Mouse (Mus musculus) intestine, embryonic 14.5 days (tissue): ENCODE results near the gene Arhgap15. TPM values are rescaled to one million over a fixed set of nuclear protein-coding genes. Genes with fewer than 3 reads are reported as not detected.

ENCODE experiments used
- ATAC-seq: fragments of 200-750 bp; cut with Nextera tagmentation; replicated peaks from 2 replicates; pipeline ENCODE4 v1.8.0; 2017; ENCODE audit warnings: low read depth, moderate number of reproducible peaks, moderate TSS enrichment, moderate library complexity; ENCODE audit not compliant: low FRiP score, low TSS enrichment
- DNase-seq: peaks from one replicate; pipeline ENCODE4 v3.0.0-alpha.2; 2018; ENCODE audit warnings: low spot score
- H3K27ac ChIP-seq: fragments of 300-500 bp; sonication (generic); 2 replicates; pipeline ENCODE4 v1.5.1; 2014; ENCODE audit warnings: low read depth, mild to moderate bottlenecking, control low read depth
- H3K27me3 ChIP-seq: fragments of 300-500 bp; sonication (generic); replicated peaks from 2 replicates; pipeline ENCODE4 v1.6.1; 2014; ENCODE audit warnings: low read length, control low read depth; ENCODE audit not compliant: control insufficient read depth, insufficient read depth
- H3K36me3 ChIP-seq: fragments of 300-500 bp; sonication (generic); 2 replicates; pipeline ENCODE4 v1.6.1; 2014; ENCODE audit warnings: low read length, control low read depth; ENCODE audit not compliant: control insufficient read depth, insufficient read depth
- H3K4me1 ChIP-seq: fragments of 300-500 bp; sonication (generic); replicated peaks from 2 replicates; pipeline ENCODE4 v1.6.1; 2014; ENCODE audit warnings: low read length, control low read depth, mixed read lengths; ENCODE audit not compliant: control insufficient read depth, insufficient read depth
- H3K4me2 ChIP-seq: fragments of 300-500 bp; sonication (generic); 2 replicates; pipeline ENCODE4 v1.6.1; 2014; ENCODE audit warnings: low read length
- H3K4me3 ChIP-seq: fragments of 300-500 bp; sonication (generic); 2 replicates; pipeline ENCODE4 v1.5.1; 2014; ENCODE audit warnings: low read depth, low read length, control low read depth, mixed read lengths
- H3K9ac ChIP-seq: fragments of 300-500 bp; sonication (generic); 2 replicates; pipeline ENCODE4 v1.6.1; 2014; ENCODE audit warnings: mild to moderate bottlenecking, low read length
- H3K9me3 ChIP-seq: fragments of 300-500 bp; sonication (generic); 2 replicates; pipeline ENCODE4 v1.6.1; 2016; ENCODE audit warnings: low read length, control low read depth; ENCODE audit not compliant: control insufficient read depth
- WGBS: fragments of 180-500 bp; shearing (Covaris S2); extraction: QIAGEN DNeasy Blood & Tissue Kit; methylation state at CpG from one replicate; pipeline ENCODE4 v1.1.7; 2014; 5-methylcytosine and 5-hydroxymethylcytosine counted together
- polyA plus RNA-seq: library from polyadenylated mRNA; unstranded; fragments of >200 nt; fragmentation: Nextera tagmentation; extraction: Ambion mirVana; gene quantifications from 2 replicates; pipeline ENCODE4 v1.2.1, GENCODE M21; 2014

Gene Arhgap15
- 1.5 TPM in 2 replicates for polyA plus RNA-seq

DNA sequence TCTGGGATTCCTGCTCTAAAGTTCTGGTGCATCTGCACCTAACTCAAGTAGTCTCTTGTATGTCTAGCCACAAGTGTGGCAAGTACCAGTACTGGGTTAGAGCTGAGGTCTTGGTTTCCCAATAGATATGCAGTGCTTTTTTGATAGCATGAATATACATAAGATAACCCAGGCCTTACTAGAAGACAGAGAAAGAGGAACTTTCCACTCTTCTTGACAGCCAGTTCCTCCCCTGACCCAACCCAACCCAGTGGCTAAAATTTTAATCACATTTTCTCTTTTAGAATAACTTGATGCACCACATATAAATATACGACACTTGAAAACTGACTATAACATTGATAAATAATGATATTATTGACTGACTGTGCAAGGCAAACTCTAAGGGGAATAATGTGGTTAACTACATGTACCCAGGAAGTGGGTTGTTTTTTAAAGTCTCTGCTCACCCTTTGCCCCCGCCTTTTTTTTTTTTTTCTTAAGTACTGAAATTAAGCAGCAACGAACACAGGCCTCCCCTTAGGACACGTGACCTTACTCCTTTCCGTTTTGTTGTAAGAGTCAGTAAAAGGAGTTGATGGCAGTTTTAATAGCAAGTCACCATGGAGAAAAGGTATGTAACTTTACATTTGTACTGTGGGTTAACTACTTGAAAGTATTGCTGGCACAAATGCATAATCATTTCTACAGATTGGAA is at the start of gene Arhgap15:
Gene Arhgap15 (plus strand): TSS at position 538 of the 697 bp plus-strand sequence.
- Histone ChIP-seq H3K27me3 (no peaks in the 10 kb centered on the region), H3K9me3 (no peaks in the 10 kb centered on the region)

DNA sequence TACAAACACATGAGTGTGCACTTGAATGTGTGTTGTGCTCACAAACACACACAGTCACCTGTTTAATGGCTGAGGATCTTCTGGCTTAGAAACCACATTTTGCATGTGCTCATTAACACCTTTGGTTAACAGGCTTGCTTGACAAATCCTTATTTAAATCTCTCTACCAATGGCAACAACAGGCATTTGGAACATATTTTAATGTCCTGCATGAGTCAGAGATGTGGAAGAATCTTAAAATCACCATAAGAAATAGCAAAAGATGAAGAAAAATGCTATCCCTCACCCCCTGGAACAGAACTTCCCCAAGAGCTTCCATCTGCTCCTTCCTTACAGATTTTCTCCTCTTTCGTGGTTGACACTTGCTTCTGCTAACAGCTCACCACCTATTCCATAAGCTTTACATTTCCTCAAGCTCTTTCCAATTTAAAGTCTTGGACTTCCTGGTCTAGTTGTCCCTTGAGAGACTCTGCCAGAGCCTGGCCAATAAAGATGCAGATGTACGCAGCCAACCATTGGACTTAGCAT is 35.9 kb upstream of the Arhgap15 start:
- no peak for ATAC-seq
- 90% methylated on average over 2 of the region's 2 CpGs for WGBS
- no peaks in the 10 kb centered on the region for H3K9me3 ChIP-seq
- H3K9ac ChIP-seq: no peak overlapping the region
- H3K36me3 ChIP-seq: no peaks in the 10 kb centered on the region
- no peak overlapping the region for H3K27ac ChIP-seq
- DNase-seq: no peak
- H3K27me3 ChIP-seq: no peaks in the 10 kb centered on the region
- no peak overlapping the region for H3K4me2 ChIP-seq
- no peaks in the 10 kb centered on the region for H3K4me1 ChIP-seq
- no peak overlapping the region for H3K4me3 ChIP-seq

More for the DNA sequence above, at the start of gene Arhgap15:
- no peaks in the 10 kb centered on the region for H3K36me3 ChIP-seq
- H3K4me3 ChIP-seq: no peak within 1 kb of the TSS
- H3K27ac ChIP-seq: no peak within 1 kb of the TSS
- H3K4me2 ChIP-seq: no peak within 1 kb of the TSS
- WGBS: 63% methylated on average over 5 of the region's 5 CpGs
- no peak within 1 kb of the TSS for H3K9ac ChIP-seq
- ATAC-seq (no peak), DNase-seq (no peak)
- no peaks in the 10 kb centered on the region for H3K4me1 ChIP-seq

DNA sequence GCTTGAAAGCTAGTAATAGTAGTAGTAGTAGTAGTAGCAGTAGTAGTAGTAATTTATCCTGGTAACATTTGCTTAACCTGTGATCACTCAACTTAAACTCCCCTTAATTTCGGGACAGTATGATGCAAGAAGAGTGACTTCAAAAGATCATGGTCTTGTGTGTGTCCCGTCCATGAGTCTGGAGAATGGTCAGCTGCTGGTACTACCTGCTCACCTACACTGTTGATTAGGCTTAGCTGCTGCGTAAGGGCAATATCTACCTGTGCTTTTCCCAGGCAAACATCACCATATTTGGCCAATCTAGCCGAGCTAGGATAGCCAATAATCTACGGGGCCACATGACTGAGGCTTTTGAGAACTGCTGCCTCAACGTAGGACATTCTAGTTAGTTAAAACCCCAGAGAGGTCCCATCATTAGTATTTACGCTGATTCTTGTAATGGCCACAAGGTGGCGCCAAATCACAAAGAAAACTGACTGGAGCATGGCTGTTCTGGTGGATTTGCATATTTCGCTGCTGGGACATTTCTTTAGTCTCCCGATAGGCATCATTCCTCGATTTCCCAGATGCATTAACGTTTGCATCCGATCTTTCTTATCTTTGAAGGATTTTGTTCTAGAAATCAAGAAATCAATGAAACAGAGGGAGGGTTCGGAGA is 26.0 kb upstream of the Arhgap15 start:
- ATAC-seq: peak; percentile 82
- no peak overlapping the region for H3K9ac ChIP-seq
- no peaks in the 10 kb centered on the region for H3K9me3 ChIP-seq
- H3K4me3 ChIP-seq: no peak overlapping the region
- H3K27ac ChIP-seq: no peak overlapping the region
- H3K4me2 ChIP-seq: peak overlapping the region; percentile 40
- 16% methylated on average over 14 of the region's 14 CpGs for WGBS
- peak; percentile 77 for DNase-seq
- no peaks in the 10 kb centered on the region for H3K36me3 ChIP-seq
- H3K27me3 ChIP-seq: no peaks in the 10 kb centered on the region
- H3K4me1 ChIP-seq: no peaks in the 10 kb centered on the region

DNA sequence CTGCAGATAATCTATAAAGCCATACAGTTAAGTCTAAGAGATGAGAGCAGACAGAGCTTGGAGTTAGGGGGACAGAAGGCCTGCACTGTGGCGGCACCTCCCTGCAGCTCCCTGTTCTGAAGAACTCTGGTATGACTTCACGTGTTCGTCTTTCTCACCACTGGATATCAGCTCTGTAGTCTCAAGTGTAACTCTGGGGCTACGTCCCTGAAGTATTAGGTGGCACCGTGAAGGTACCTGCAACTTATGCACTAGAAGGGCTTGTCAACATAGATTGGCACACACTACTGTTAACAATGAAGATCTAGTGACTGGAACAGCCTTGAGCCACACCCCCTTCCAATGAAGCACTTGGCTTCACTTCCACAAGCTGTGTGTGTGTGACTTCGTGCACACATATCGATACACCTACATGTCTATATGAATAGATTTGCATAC is 25.5 kb upstream of the Arhgap15 start:
- H3K4me3 ChIP-seq: no peak overlapping the region
- no peak overlapping the region for H3K9ac ChIP-seq
- H3K9me3 ChIP-seq: no peaks in the 10 kb centered on the region
- H3K27me3 ChIP-seq: no peaks in the 10 kb centered on the region
- H3K4me2 ChIP-seq: peak overlapping the region; percentile 40
- no peak overlapping the region for H3K27ac ChIP-seq
- H3K4me1 ChIP-seq: no peaks in the 10 kb centered on the region
- no peaks in the 10 kb centered on the region for H3K36me3 ChIP-seq
- WGBS: 62% methylated on average over 7 of the region's 7 CpGs
- ATAC-seq (peak; percentile 56), DNase-seq (no peak)

DNA sequence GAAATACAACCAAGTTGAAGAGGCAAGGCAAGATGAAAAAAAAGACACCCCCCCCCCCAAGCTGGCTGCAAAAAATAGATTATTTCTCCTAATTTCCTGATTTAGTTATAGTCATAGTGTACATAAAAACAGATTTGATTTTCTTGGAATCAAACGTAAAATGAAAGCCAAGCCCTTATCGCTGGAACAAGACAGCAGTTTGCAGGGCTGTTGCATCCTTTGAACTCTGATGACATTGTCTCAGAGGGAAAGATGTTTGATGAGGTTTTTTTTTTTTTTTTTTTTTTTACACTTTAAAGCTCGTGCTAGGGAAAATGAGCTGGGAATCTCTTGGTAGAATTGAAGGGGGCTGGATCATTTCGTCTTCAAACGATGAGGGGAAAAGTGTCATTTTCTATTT is 21.4 kb upstream of the Arhgap15 start:
- no peak overlapping the region for H3K9ac ChIP-seq
- H3K36me3 ChIP-seq: no peaks in the 10 kb centered on the region
- no peak overlapping the region for H3K27ac ChIP-seq
- ATAC-seq (no peak), DNase-seq (no peak)
- no peaks in the 10 kb centered on the region for H3K4me1 ChIP-seq
- whole genome bisulfite sequencing: 67% methylated on average over 5 of the region's 5 CpGs
- H3K4me3 ChIP-seq: no peak overlapping the region
- no peaks in the 10 kb centered on the region for H3K9me3 ChIP-seq
- H3K27me3 ChIP-seq: no peaks in the 10 kb centered on the region
- no peak overlapping the region for H3K4me2 ChIP-seq

DNA sequence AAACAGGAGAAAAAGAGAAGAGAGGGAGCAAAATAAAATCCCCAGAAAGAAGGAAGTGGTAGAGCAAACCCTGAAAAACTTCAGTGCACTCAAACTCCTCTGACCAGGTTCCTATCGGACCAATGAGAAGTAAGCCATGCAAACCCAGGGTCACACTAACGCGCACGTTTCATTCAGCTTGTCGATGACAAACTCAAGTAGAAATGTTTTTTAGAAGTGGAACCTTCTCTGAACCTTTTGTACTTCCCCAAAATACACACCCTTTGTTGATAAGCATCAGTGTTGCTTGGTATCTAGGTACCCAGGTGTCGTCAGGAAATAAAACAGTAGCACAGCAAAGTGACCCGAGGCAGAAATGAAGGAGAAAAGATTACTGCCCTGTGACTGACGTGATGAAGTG is 20.9 kb upstream of the Arhgap15 start:
- ATAC-seq: no peak
- H3K4me3 ChIP-seq: no peak overlapping the region

DNA sequence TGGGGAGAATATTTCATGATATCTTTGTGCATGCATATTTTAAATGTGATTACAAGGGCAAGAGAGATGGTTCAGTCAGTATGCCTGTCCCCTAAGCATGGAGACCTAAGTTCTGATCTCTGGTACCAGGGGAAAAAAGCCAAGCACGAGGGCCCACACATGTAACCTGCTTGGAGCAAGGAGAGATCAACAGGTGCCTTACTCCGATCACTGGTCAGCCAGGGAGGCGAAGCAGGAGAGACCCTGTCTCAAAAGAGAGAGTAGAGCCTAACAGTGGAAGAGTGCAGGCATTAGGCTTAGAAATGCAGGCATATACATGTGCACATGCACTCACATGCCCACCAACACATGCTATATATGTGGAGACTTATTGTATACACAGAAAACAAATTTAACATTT is 19.8 kb upstream of the Arhgap15 start:
- H3K9ac ChIP-seq: no peak overlapping the region
- no peak overlapping the region for H3K4me3 ChIP-seq
- DNase-seq (no peak), ATAC-seq (no peak)
- H3K36me3 ChIP-seq: no peaks in the 10 kb centered on the region
- WGBS: 90% methylated on average over 3 of the region's 3 CpGs
- no peak overlapping the region for H3K27ac ChIP-seq
- no peak overlapping the region for H3K4me2 ChIP-seq
- H3K27me3 ChIP-seq: no peaks in the 10 kb centered on the region
- no peaks in the 10 kb centered on the region for H3K4me1 ChIP-seq
- no peaks in the 10 kb centered on the region for H3K9me3 ChIP-seq

More for the DNA sequence above, 20.9 kb upstream of the Arhgap15 start:
- Histone ChIP-seq H3K27me3 (no peaks in the 10 kb centered on the region), H3K4me1 (no peaks in the 10 kb centered on the region), H3K36me3 (no peaks in the 10 kb centered on the region), H3K27ac (no peak overlapping the region), H3K9ac (no peak overlapping the region), H3K4me2 (no peak overlapping the region), H3K9me3 (no peaks in the 10 kb centered on the region)
- no peak for DNase-seq
- 73% methylated on average over 8 of the region's 8 CpGs for WGBS

DNA sequence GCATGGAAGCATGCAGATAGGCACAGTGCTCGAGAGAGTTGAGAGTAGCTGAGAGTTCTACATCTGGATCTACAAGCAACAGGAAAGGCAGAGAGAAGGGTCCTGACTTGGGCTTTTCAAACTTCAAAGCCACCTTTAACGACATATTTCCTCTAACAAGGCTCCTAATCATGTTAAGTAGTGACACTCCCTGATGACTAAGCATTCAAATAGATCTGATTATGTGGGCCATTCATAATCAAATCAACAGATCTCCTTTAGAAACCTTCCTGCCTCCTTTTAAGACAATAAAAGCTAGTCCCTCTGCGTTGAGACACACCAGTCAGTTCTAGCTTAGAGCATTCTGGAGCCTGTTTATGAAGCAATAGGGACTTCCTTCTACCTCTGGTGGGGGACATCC is 16.2 kb upstream of the Arhgap15 start:
- 50% methylated on average over 3 of the region's 3 CpGs for WGBS
- Histone ChIP-seq H3K9me3 (no peaks in the 10 kb centered on the region), H3K27ac (no peak overlapping the region), H3K27me3 (no peaks in the 10 kb centered on the region), H3K4me3 (no peak overlapping the region), H3K9ac (no peak overlapping the region), H3K36me3 (no peaks in the 10 kb centered on the region), H3K4me1 (no peaks in the 10 kb centered on the region), H3K4me2 (no peak overlapping the region)
- ATAC-seq (no peak), DNase-seq (no peak)
